Mouse (Mus musculus): ENCODE results near the gene Dleu7. TPM values are rescaled to one million over a fixed set of nuclear protein-coding genes. Genes with fewer than 3 reads are reported as not detected.

Gene Dleu7
- polyA plus RNA-seq, 1 experiment from 2014 or later = 0.38 TPM

GRCm38 (mm10) chr14:62258978-62259536, 33.8 kb downstream of the Dleu7 start:
- H3K36me3 ChIP-seq (ENCODE audit: insufficient read depth, low read length) = no peaks in the 10 kb centered on the region
- H3K9me3 ChIP-seq (ENCODE audit: low read length) = no peaks in the 10 kb centered on the region
- TF ChIP-seq EP300 (IDR thresholded peaks at IDR 0.05) (peak; percentile 12; the same call in 1 of the 2 replicates), CTCF (IDR thresholded peaks at IDR 0.05) (no peak)
- no peak overlapping the region for H3K9ac ChIP-seq (replicated peaks; ENCODE audit: low read depth)
- ATAC-seq (peak; percentile 91), DNase-seq (ENCODE audit: low spot score) (peak; percentile 84)
- H3K4me2 ChIP-seq (replicated peaks; ENCODE audit: low read depth, low read length) = no peak overlapping the region
- no peak overlapping the region for H3K4me3 ChIP-seq (ENCODE audit: low read depth, low read length)
- no peaks in the 10 kb centered on the region for H3K27me3 ChIP-seq (replicated peaks; ENCODE audit: insufficient read depth, low read length)
- H3K27ac ChIP-seq (ENCODE audit: low read length) = peak overlapping the region; percentile 75; the same call in 1 of the 2 replicates
- WGBS = 38% methylated on average over 10 of the region's 10 CpGs
- no peaks in the 10 kb centered on the region for H3K4me1 ChIP-seq (ENCODE audit: insufficient read depth, low read depth, low read length)

DNA sequence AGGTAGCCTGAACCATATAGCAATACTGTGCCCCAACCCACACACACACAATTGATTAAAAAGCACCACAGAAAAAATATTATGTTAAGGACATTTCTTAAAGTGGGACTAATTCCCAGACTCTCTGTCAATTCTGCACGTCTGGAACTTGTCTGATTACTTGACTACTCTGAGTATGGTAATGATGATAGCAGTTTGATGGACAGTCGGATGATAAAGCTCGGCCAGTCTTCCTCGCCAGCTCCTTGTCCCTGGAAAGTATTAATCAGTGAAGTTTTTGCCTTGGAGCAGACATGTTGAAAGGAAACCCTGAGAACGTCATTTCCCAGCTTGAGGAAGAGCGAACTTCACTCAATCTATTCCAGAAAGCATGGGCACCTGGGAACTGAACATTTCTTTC, 34.7 kb downstream of the Dleu7 start:
- H3K9me3 ChIP-seq (ENCODE audit: low read length) = no peaks in the 10 kb centered on the region
- H3K4me1 ChIP-seq (ENCODE audit: insufficient read depth, low read depth, low read length) = no peaks in the 10 kb centered on the region
- H3K4me3 ChIP-seq (ENCODE audit: low read depth, low read length) = no peak overlapping the region
- no peak for DNase-seq (ENCODE audit: low spot score)
- H3K27me3 ChIP-seq (replicated peaks; ENCODE audit: insufficient read depth, low read length) = no peaks in the 10 kb centered on the region
- TF ChIP-seq CTCF (IDR thresholded peaks at IDR 0.05) (no peak), EP300 (IDR thresholded peaks at IDR 0.05) (no peak)
- H3K9ac ChIP-seq (replicated peaks; ENCODE audit: low read depth) = no peak overlapping the region
- 64% methylated on average over 6 of the region's 6 CpGs for WGBS
- ATAC-seq = no peak
- H3K27ac ChIP-seq (ENCODE audit: low read length) = no peak overlapping the region
- H3K4me2 ChIP-seq (replicated peaks; ENCODE audit: low read depth, low read length) = no peak overlapping the region
- no peaks in the 10 kb centered on the region for H3K36me3 ChIP-seq (ENCODE audit: insufficient read depth, low read length)

GRCm38 (mm10) chr14:62256066-62256465, 36.8 kb downstream of the Dleu7 start:
- Histone ChIP-seq H3K4me3 (ENCODE audit: low read depth, low read length) (no peak overlapping the region), H3K9ac (replicated peaks; ENCODE audit: low read depth) (no peak overlapping the region), H3K9me3 (ENCODE audit: low read length) (no peaks in the 10 kb centered on the region), H3K27me3 (replicated peaks; ENCODE audit: insufficient read depth, low read length) (no peaks in the 10 kb centered on the region), H3K4me2 (replicated peaks; ENCODE audit: low read depth, low read length) (no peak overlapping the region), H3K27ac (ENCODE audit: low read length) (no peak overlapping the region), H3K36me3 (ENCODE audit: insufficient read depth, low read length) (no peaks in the 10 kb centered on the region), H3K4me1 (ENCODE audit: insufficient read depth, low read depth, low read length) (no peaks in the 10 kb centered on the region)
- WGBS = 78% methylated on average over 5 of the region's 5 CpGs
- DNase-seq (ENCODE audit: low spot score) (no peak), ATAC-seq (no peak)
- TF ChIP-seq EP300 (IDR thresholded peaks at IDR 0.05) (no peak), CTCF (IDR thresholded peaks at IDR 0.05) (no peak)

- no peaks in the 10 kb centered on the region for H3K4me1 ChIP-seq (ENCODE audit: insufficient read depth, low read depth, low read length)
- H3K4me2 ChIP-seq (replicated peaks; ENCODE audit: low read depth, low read length) = no peak overlapping the region
- H3K27me3 ChIP-seq (replicated peaks; ENCODE audit: insufficient read depth, low read length) = no peaks in the 10 kb centered on the region
- no peak overlapping the region for H3K27ac ChIP-seq (ENCODE audit: low read length)
- DNase-seq (ENCODE audit: low spot score) (peak; percentile 73), ATAC-seq (peak; percentile 21; the same call in 1 of the 2 replicates)
- WGBS = 53% methylated on average over 8 of the region's 8 CpGs
- TF ChIP-seq CTCF (IDR thresholded peaks at IDR 0.05) (no peak), EP300 (IDR thresholded peaks at IDR 0.05) (no peak)
- H3K9ac ChIP-seq (replicated peaks; ENCODE audit: low read depth) = no peak overlapping the region
- H3K36me3 ChIP-seq (ENCODE audit: insufficient read depth, low read length) = no peaks in the 10 kb centered on the region
- H3K9me3 ChIP-seq (ENCODE audit: low read length) = no peaks in the 10 kb centered on the region
- H3K4me3 ChIP-seq (ENCODE audit: low read depth, low read length) = no peak overlapping the region
These were observed 38.5 kb downstream of the Dleu7 start for GRCm38 (mm10) chr14:62254371-62254770.

GRCm38 (mm10) chr14:62251999-62252398, 40.8 kb downstream of the Dleu7 start:
- peak; percentile 81 for DNase-seq (ENCODE audit: low spot score)
- WGBS = 4% methylated on average over 4 of the region's 4 CpGs
- no peak for TF ChIP-seq EP300 (IDR thresholded peaks at IDR 0.05)
- TF ChIP-seq CTCF (IDR thresholded peaks at IDR 0.05) = peak; percentile 87
- Histone ChIP-seq H3K9me3 (ENCODE audit: low read length) (no peaks in the 10 kb centered on the region), H3K36me3 (ENCODE audit: insufficient read depth, low read length) (no peaks in the 10 kb centered on the region), H3K27me3 (replicated peaks; ENCODE audit: insufficient read depth, low read length) (no peaks in the 10 kb centered on the region), H3K4me1 (ENCODE audit: insufficient read depth, low read depth, low read length) (no peaks in the 10 kb centered on the region), H3K27ac (ENCODE audit: low read length) (no peak overlapping the region), H3K9ac (replicated peaks; ENCODE audit: low read depth) (no peak overlapping the region), H3K4me2 (replicated peaks; ENCODE audit: low read depth, low read length) (no peak overlapping the region), H3K4me3 (ENCODE audit: low read depth, low read length) (no peak overlapping the region)
- peak; percentile 38 for ATAC-seq

DNA sequence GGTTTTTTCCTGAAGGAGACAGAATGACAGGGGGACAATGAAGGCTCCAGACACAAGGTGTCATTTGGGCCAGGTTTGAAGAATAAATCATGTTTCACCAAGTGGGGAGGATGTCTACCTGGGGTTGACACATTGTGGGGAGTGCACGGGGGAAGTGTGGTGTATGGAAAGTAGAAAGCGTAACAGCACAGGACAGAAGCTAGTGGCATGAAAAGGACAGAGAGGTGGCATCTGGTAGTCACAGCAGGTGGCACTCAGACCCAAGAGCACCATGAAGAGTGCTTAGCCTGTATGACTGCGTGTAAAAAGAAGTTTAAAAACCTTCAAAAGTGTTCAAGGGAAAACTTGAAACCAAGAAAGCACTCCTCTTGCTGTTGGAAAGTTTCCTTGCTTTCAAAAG, 42.8 kb downstream of the Dleu7 start:
- Histone ChIP-seq H3K27ac (ENCODE audit: low read length) (no peak overlapping the region), H3K9me3 (ENCODE audit: low read length) (no peaks in the 10 kb centered on the region), H3K27me3 (replicated peaks; ENCODE audit: insufficient read depth, low read length) (no peaks in the 10 kb centered on the region), H3K4me1 (ENCODE audit: insufficient read depth, low read depth, low read length) (no peaks in the 10 kb centered on the region), H3K9ac (replicated peaks; ENCODE audit: low read depth) (no peak overlapping the region), H3K4me3 (ENCODE audit: low read depth, low read length) (no peak overlapping the region), H3K4me2 (replicated peaks; ENCODE audit: low read depth, low read length) (no peak overlapping the region), H3K36me3 (ENCODE audit: insufficient read depth, low read length) (no peaks in the 10 kb centered on the region)
- TF ChIP-seq CTCF (IDR thresholded peaks at IDR 0.05) = no peak
- TF ChIP-seq EP300 (IDR thresholded peaks at IDR 0.05) = no peak
- 76% methylated on average over 3 of the region's 3 CpGs for WGBS
- ATAC-seq (no peak), DNase-seq (ENCODE audit: low spot score) (no peak)

DNA sequence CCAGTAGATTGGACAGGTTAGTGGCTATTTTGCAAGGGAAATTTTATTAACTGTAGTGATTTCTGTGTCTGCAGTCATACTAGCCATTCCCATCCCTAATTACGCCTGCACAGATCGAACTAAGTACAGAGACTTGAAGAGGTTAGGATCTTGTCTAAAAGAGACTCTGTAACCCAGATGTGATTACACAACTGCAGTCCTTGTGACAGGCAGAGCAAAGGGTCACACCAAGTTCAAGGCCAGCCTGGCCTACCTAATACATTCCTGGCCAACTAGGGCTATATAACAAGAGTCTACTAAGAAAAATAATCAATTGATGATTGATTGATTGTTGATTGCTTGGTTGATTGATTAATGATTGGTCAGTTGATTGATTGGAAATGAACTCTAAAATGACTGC, 43.6 kb downstream of the Dleu7 start:
- Histone ChIP-seq H3K27me3 (replicated peaks; ENCODE audit: insufficient read depth, low read length) (no peaks in the 10 kb centered on the region), H3K4me1 (ENCODE audit: insufficient read depth, low read depth, low read length) (no peaks in the 10 kb centered on the region), H3K9me3 (ENCODE audit: low read length) (no peaks in the 10 kb centered on the region), H3K9ac (replicated peaks; ENCODE audit: low read depth) (no peak overlapping the region), H3K4me3 (ENCODE audit: low read depth, low read length) (no peak overlapping the region), H3K36me3 (ENCODE audit: insufficient read depth, low read length) (no peaks in the 10 kb centered on the region), H3K4me2 (replicated peaks; ENCODE audit: low read depth, low read length) (no peak overlapping the region), H3K27ac (ENCODE audit: low read length) (no peak overlapping the region)
- 84% methylated on average over 2 of the region's 2 CpGs for WGBS
- DNase-seq (ENCODE audit: low spot score) (no peak), ATAC-seq (no peak)
- TF ChIP-seq CTCF (IDR thresholded peaks at IDR 0.05) (no peak), EP300 (IDR thresholded peaks at IDR 0.05) (no peak)

Data from lung, postnatal 0 days (tissue).